Mouse (Mus musculus): ENCODE measurements around the gene Grap. TPM values are rescaled to one million over a fixed set of nuclear protein-coding genes. Genes with fewer than 3 reads are reported as not detected.

Gene Grap
- 71.8 and 72.1 TPM in 2 replicates for polyA plus RNA-seq (2015; fragmentation: Nextera tagmentation; extraction: Ambion mirVana)

DNA sequence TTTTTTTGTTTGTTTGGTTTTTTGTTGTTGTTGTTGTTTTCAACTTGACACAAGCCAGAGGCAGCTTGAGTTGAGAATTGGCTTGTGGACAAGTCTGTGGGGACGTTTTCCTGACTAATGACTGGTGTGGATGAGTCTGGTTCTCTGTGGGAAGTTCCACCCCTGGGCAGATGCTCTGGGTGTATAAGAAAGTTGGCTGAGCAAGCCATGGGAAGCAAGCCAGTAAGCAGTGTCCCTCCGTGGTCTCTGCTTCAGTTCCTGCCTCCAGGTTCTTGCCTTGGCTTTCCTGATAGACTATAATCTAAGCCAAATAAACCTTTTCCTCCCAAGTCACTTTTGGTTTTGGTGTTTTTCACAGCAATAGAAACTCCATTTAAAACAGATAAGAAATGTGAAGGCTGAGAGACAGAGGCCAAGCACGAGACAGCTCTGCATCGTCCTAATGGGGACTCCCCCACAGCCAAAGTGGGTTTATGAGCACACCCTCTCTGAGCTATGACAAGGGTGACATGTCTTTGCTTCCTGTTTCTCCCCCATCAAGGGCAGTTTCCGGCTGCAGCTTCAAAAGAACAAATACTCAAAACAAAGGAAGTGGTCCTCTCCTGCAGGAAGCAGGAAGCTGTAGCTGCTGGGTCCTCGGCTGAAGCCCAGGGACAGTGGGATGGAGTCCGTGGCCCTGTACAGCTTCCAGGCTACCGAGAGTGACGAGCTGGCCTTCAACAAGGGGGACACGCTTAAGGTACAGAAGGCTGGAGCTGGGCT lies at the start of gene Grap:
Gene Grap, plus strand, starts transcription at position 580 of the 762 bp plus-strand sequence.
- H3K36me3 ChIP-seq (ENCODE audit: insufficient read depth, low read length), result no peaks in the 10 kb centered on the region
- H3K27ac ChIP-seq (ENCODE audit: low read length), result peak within 1 kb of the TSS; percentile 81
- 30% methylated on average over 10 of the region's 10 CpGs for WGBS
- no peaks in the 10 kb centered on the region for H3K4me1 ChIP-seq (ENCODE audit: insufficient read depth, low read depth, low read length)
- ATAC-seq (peak; percentile 86), DNase-seq (ENCODE audit: low spot score) (peak; percentile 76)
- no peak within 1 kb of the TSS for H3K9ac ChIP-seq (replicated peaks; ENCODE audit: low read depth)
- TF ChIP-seq CTCF (IDR thresholded peaks at IDR 0.05) (no peak), EP300 (IDR thresholded peaks at IDR 0.05) (peak; percentile 74)
- peak within 1 kb of the TSS; percentile 36 for H3K4me3 ChIP-seq (ENCODE audit: low read depth, low read length)
- no peaks in the 10 kb centered on the region for H3K27me3 ChIP-seq (replicated peaks; ENCODE audit: insufficient read depth, low read length)
- peak within 1 kb of the TSS; percentile 46 for H3K4me2 ChIP-seq (replicated peaks; ENCODE audit: low read depth, low read length)
- H3K9me3 ChIP-seq (ENCODE audit: low read length), result no peaks in the 10 kb centered on the region

DNA sequence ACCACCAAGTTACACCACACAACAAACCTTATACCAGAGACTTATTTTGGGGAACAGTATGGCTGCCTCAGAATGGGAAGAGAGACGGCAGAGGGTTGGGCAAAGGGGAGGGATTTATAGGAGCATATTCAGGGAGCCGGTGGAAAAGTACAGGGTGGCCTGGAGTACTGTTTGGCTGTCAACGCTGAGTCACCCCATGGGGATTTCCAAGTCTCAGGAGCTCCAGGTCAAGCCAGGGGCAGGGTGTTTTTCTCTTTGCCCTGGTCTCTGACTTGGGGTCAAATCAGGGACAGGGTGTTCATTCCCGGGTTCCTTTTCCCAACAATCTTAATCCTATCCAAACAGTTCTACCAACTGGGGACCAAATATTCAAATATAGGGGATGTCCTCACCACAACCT lies 45.0 kb upstream of the Grap start:
- WGBS, result 69% methylated on average over 4 of the region's 4 CpGs
- DNase-seq (ENCODE audit: low spot score) (no peak), ATAC-seq (no peak)
- Histone ChIP-seq H3K27ac (ENCODE audit: low read length) (no peak overlapping the region), H3K4me2 (replicated peaks; ENCODE audit: low read depth, low read length) (no peak overlapping the region), H3K9ac (replicated peaks; ENCODE audit: low read depth) (no peak overlapping the region), H3K27me3 (replicated peaks; ENCODE audit: insufficient read depth, low read length) (no peaks in the 10 kb centered on the region), H3K4me3 (ENCODE audit: low read depth, low read length) (no peak overlapping the region), H3K9me3 (ENCODE audit: low read length) (no peaks in the 10 kb centered on the region), H3K36me3 (ENCODE audit: insufficient read depth, low read length) (no peaks in the 10 kb centered on the region), H3K4me1 (ENCODE audit: insufficient read depth, low read depth, low read length) (no peaks in the 10 kb centered on the region)
- TF ChIP-seq EP300 (IDR thresholded peaks at IDR 0.05) (no peak), CTCF (IDR thresholded peaks at IDR 0.05) (no peak)

DNA sequence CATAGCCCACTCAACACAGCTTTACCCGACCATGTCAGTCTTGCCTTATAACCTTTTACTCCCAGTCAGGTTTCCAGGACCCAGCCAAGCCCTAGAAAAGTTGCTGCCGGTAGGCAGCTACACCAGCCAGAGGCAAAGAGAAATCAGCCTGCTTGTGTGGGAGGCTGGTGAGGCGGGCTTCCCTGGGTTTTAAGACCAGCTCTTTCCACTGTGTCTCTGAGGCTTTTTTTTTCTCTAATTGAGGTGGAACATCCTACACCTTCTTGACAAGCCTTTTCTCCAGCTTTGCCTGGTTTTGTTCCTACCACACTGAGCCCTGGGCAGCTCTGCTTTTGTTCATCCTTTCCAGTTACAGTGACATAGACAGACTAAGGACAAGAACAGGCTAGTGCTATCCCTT lies 41.9 kb upstream of the Grap start:
- Histone ChIP-seq H3K36me3 (ENCODE audit: insufficient read depth, low read length) (no peaks in the 10 kb centered on the region), H3K27ac (ENCODE audit: low read length) (no peak overlapping the region), H3K27me3 (replicated peaks; ENCODE audit: insufficient read depth, low read length) (no peaks in the 10 kb centered on the region), H3K4me3 (ENCODE audit: low read depth, low read length) (no peak overlapping the region), H3K4me2 (replicated peaks; ENCODE audit: low read depth, low read length) (no peak overlapping the region), H3K9ac (replicated peaks; ENCODE audit: low read depth) (no peak overlapping the region), H3K9me3 (ENCODE audit: low read length) (no peaks in the 10 kb centered on the region), H3K4me1 (ENCODE audit: insufficient read depth, low read depth, low read length) (no peaks in the 10 kb centered on the region; the same call in 1 of the 2 replicates)
- ATAC-seq (no peak), DNase-seq (ENCODE audit: low spot score) (no peak)
- TF ChIP-seq CTCF (IDR thresholded peaks at IDR 0.05) (no peak), EP300 (IDR thresholded peaks at IDR 0.05) (no peak)
- 80% methylated on average over 3 of the region's 3 CpGs for WGBS

DNA sequence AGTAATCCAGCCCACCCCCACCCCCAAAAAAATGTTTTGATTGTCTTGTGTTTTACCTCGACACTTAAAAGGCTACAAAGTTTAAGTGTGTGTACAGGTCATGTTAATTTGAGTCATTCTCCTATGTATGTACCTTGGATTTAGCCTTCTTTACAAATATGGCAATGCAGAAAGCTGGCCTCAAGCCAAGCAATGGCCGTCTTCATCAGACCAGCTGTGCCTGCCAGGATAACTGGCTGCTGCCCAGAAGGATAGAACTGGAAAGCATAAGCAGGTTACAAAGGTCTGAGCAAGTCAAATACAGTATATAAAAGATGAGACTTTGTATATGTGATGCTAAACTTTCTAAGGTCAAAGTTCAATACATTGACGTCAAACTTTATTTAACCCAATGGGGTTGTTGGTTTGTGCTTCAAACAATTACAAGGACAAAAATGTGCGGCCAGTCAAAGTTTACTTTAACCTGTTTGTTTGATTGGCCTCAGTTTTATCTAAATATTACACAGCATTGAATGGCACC lies 40.9 kb upstream of the Grap start:
- TF ChIP-seq CTCF (IDR thresholded peaks at IDR 0.05) (no peak), EP300 (IDR thresholded peaks at IDR 0.05) (no peak)
- no peaks in the 10 kb centered on the region for H3K27me3 ChIP-seq (replicated peaks; ENCODE audit: insufficient read depth, low read length)
- 50% methylated on average over 4 of the region's 4 CpGs for WGBS
- peaks cover 9% of the 10 kb centered on the region; the same call in 1 of the 2 replicates for H3K4me1 ChIP-seq (ENCODE audit: insufficient read depth, low read depth, low read length)
- H3K36me3 ChIP-seq (ENCODE audit: insufficient read depth, low read length), result no peaks in the 10 kb centered on the region
- ATAC-seq (no peak), DNase-seq (ENCODE audit: low spot score) (no peak)
- H3K27ac ChIP-seq (ENCODE audit: low read length), result no peak overlapping the region
- H3K9ac ChIP-seq (replicated peaks; ENCODE audit: low read depth), result no peak overlapping the region
- no peak overlapping the region for H3K4me2 ChIP-seq (replicated peaks; ENCODE audit: low read depth, low read length)
- no peak overlapping the region for H3K4me3 ChIP-seq (ENCODE audit: low read depth, low read length)
- no peaks in the 10 kb centered on the region for H3K9me3 ChIP-seq (ENCODE audit: low read length)

DNA sequence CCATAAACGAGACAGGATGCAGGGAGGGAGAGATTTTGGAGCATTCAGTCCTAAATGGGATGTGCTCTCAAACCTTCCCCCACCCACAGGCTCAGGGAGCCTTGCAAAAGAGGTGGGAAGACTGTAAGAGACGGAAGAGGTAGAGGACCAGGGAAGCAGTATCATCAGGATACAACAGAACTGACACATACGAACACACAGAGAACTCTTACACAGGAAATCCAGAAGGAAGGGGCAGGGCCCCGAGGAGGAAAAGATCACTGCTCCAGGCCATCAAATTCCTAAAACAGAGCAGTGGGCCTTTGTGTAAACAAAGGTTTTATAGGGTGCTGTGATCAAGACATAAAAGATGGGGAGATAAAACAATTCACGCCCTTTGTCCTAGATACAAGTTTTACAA lies 38.7 kb upstream of the Grap start:
- no peak for TF ChIP-seq EP300 (IDR thresholded peaks at IDR 0.05)
- no peak for TF ChIP-seq CTCF (IDR thresholded peaks at IDR 0.05)
- no peak for DNase-seq (ENCODE audit: low spot score)
- Histone ChIP-seq H3K4me1 (ENCODE audit: insufficient read depth, low read depth, low read length) (peaks cover 12% of the 10 kb centered on the region; the same call in 1 of the 2 replicates), H3K36me3 (ENCODE audit: insufficient read depth, low read length) (no peaks in the 10 kb centered on the region), H3K4me2 (replicated peaks; ENCODE audit: low read depth, low read length) (no peak overlapping the region), H3K4me3 (ENCODE audit: low read depth, low read length) (no peak overlapping the region), H3K27me3 (replicated peaks; ENCODE audit: insufficient read depth, low read length) (no peaks in the 10 kb centered on the region), H3K9me3 (ENCODE audit: low read length) (no peaks in the 10 kb centered on the region), H3K27ac (ENCODE audit: low read length) (peak overlapping the region; percentile 80; the same call in 1 of the 2 replicates), H3K9ac (replicated peaks; ENCODE audit: low read depth) (no peak overlapping the region)
- WGBS, result 50% methylated on average over 5 of the region's 5 CpGs
- ATAC-seq, result no peak

DNA sequence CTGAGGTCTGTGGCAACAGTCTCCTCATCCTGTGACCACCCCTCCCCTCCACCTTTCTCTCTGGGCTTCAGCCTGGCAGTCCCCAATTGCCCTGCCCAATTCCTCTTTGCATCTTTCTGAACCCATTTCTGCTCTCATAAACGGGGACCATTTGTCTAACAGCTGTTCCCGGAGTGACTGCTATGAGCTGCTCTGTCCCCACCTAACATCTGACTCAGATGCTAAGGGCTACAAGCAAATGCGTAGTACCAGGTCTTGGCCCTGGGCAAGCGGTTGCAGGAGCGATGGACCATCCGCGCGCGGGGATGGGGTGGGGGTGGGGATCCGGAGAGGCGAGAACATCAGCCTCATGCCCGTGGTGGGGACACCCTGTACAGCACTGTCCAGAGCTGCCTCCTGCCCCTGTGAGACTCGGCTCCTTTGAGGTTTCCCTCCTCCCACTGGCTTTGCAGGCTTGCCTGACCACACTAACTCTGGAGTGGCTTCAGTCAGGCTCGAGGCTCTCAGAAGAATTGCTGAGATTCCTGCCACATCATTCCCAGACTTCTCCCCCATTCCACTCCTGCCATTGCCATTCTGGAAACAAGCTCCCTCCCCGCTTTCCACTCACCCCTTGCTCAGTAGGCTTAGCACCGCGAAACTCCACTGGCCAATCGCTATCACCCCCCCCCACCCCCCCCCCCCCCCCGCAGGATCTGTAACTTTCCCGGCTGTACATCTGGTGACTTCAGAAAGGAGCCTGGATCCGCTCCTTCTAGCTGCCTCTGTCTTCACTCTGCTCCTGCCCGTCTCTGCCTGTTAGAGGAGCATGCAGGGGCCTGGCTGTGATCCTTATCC lies 37.2 kb upstream of the Grap start:
- no peak overlapping the region for H3K4me3 ChIP-seq (ENCODE audit: low read depth, low read length)
- TF ChIP-seq EP300 (IDR thresholded peaks at IDR 0.05) (0 out of 2 replicates have a peak, but pooled peaks have one; percentile 21), CTCF (IDR thresholded peaks at IDR 0.05) (no peak)
- peak overlapping the region; percentile 40 for H3K4me2 ChIP-seq (replicated peaks; ENCODE audit: low read depth, low read length)
- no peaks in the 10 kb centered on the region for H3K9me3 ChIP-seq (ENCODE audit: low read length)
- H3K4me1 ChIP-seq (ENCODE audit: insufficient read depth, low read depth, low read length), result peaks cover 12% of the 10 kb centered on the region; the same call in 1 of the 2 replicates
- ATAC-seq (peak; percentile 75), DNase-seq (ENCODE audit: low spot score) (peak; percentile 93)
- no peak overlapping the region for H3K9ac ChIP-seq (replicated peaks; ENCODE audit: low read depth)
- 16% methylated on average over 19 of the region's 22 CpGs for WGBS
- no peaks in the 10 kb centered on the region for H3K36me3 ChIP-seq (ENCODE audit: insufficient read depth, low read length)
- peak overlapping the region; percentile 91 for H3K27ac ChIP-seq (ENCODE audit: low read length)
- H3K27me3 ChIP-seq (replicated peaks; ENCODE audit: insufficient read depth, low read length), result no peaks in the 10 kb centered on the region
